Mouse (Mus musculus): ENCODE results near the gene Unk.

- TF ChIP-seq CTCF (IDR thresholded peaks at IDR 0.05; ENCODE audit: borderline replicate concordance, control insufficient read depth, extremely low read depth, insufficient read depth, low read length, poor library complexity) (no peak), POLR2A (IDR thresholded peaks at IDR 0.05; ENCODE audit: control insufficient read depth, extremely low read depth, insufficient read depth, low read length, poor library complexity) (no peak)
Observed at GRCm38 (mm10) chr11:115997047-115997446, 33.1 kb upstream of the Unk start.

Data from thymus, adult 2 months (tissue).